14 mouse cellular contexts compared by ENCODE assay signal in the genomic region with DNA sequence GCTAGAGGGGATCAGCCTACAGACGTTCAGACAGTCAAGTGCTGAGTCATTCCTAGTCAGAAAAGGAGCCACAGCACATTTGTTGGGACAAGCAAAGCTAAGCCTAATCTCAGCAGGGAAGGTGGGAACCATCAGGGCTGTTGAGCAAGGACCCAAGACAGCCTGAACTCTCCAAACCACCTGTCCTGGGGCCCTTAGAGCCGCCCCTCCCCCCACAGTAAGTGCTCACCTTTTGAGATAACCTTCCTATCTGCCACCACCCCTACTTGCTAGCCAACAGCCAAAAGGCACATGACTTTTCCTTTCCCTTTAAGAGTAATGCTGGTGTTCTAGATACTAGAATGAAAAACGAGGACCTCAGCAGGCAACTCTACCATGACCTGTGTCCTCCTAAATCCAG. TPM values are rescaled to one million over a fixed set of nuclear protein-coding genes. Genes with fewer than 3 reads are reported as not detected.
DNase-seq lines count a peak whose midpoint lies in the region; ATAC-seq and TF ChIP-seq lines count a peak whose summit lies in the region.
"Had no signal": no experiment of that assay in that cellular context is flagged by ENCODE, and none has a peak within 500 bp of the region (broad histone marks: within the 10 kb centered on the region; RNA-seq: fewer than 3 reads in every experiment).

No protein-coding gene starts in this region.

- no peak overlapping the region for H3K4me2 ChIP-seq in hindbrain, embryonic 13.5 days
- no peak overlapping the region for H3K4me2 ChIP-seq in hindbrain, embryonic 14.5 days (replicated peaks)
- peak overlapping the region; percentile 93; the same call in 1 of the 2 replicates for H3K4me2 ChIP-seq in stomach, embryonic 15.5 days
- no peak overlapping the region for H3K4me2 ChIP-seq in stomach, postnatal 0 days (replicated peaks; ENCODE audit: low read depth)

- H3K9ac ChIP-seq in hindbrain, embryonic 13.5 days: no peak overlapping the region
- H3K9ac ChIP-seq in hindbrain, embryonic 14.5 days: no peak overlapping the region
- H3K9ac ChIP-seq in stomach, embryonic 15.5 days: no peak overlapping the region
- no peak overlapping the region for H3K9ac ChIP-seq in stomach, postnatal 0 days (ENCODE audit: low read length)

- no peak for ATAC-seq in hindbrain, embryonic 13.5 days (ENCODE audit: low FRiP score)
- no peak for ATAC-seq in hindbrain, embryonic 14.5 days (ENCODE audit: low FRiP score)
- ATAC-seq in stomach, embryonic 15.5 days (ENCODE audit: insufficient read depth, low FRiP score, low read depth): no peak
- ATAC-seq in stomach, postnatal 0 days (ENCODE audit: low FRiP score, low TSS enrichment): no peak
- ATAC-seq: inflammation-experienced regulatory T-cells, adult 6 months had no signal

- no peak for TF ChIP-seq EP300 in stomach, postnatal 0 days (optimal IDR thresholded peaks at IDR 0.05)

- H3K4me1 ChIP-seq in hindbrain, embryonic 13.5 days (replicated peaks): peaks cover 15% of the 10 kb centered on the region
- peaks cover 11% of the 10 kb centered on the region for H3K4me1 ChIP-seq in hindbrain, embryonic 14.5 days (replicated peaks; ENCODE audit: control insufficient read depth, insufficient read depth, low read length)
- H3K4me1 ChIP-seq in stomach, embryonic 15.5 days: peaks cover 12% of the 10 kb centered on the region
- H3K4me1 ChIP-seq in stomach, postnatal 0 days (replicated peaks; ENCODE audit: control insufficient read depth, insufficient read depth): peaks cover 6% of the 10 kb centered on the region; the same call in 1 of the 2 replicates
- H3K4me1 ChIP-seq in limb, embryonic 10.5 days: peaks cover 17% of the 10 kb centered on the region

- peak overlapping the region; percentile 75; the same call in 1 of the 2 replicates for H3K4me3 ChIP-seq in hindbrain, embryonic 13.5 days
- H3K4me3 ChIP-seq in hindbrain, embryonic 14.5 days (replicated peaks; ENCODE audit: low read length): no peak overlapping the region
- no peak overlapping the region for H3K4me3 ChIP-seq in stomach, embryonic 15.5 days (replicated peaks)
- no peak overlapping the region for H3K4me3 ChIP-seq in stomach, postnatal 0 days (ENCODE audit: low read depth, low read length)
- peak overlapping the region; percentile 80; the same call in 1 of the 2 replicates for H3K4me3 ChIP-seq in limb, embryonic 10.5 days

- 86% methylated on average over 3 of the region's 3 CpGs for WGBS in hindbrain, embryonic 13.5 days
- 89% methylated on average over 3 of the region's 3 CpGs for WGBS in hindbrain, embryonic 14.5 days
- 70% methylated on average over 3 of the region's 3 CpGs for WGBS in stomach, embryonic 15.5 days
- WGBS in stomach, postnatal 0 days: 65% methylated on average over 3 of the region's 3 CpGs
- 87% methylated on average over 3 of the region's 3 CpGs for WGBS in limb, embryonic 10.5 days

- peaks cover 63% of the 10 kb centered on the region for H3K36me3 ChIP-seq in hindbrain, embryonic 13.5 days
- H3K36me3 ChIP-seq in hindbrain, embryonic 14.5 days (replicated peaks; ENCODE audit: control insufficient read depth, insufficient read depth): peaks cover 59% of the 10 kb centered on the region
- H3K36me3 ChIP-seq in stomach, embryonic 15.5 days: peaks cover 30% of the 10 kb centered on the region; the same call in 1 of the 2 replicates
- H3K36me3 ChIP-seq in stomach, postnatal 0 days (ENCODE audit: control insufficient read depth, insufficient read depth, low read length): peaks cover 18% of the 10 kb centered on the region
- peaks cover 65% of the 10 kb centered on the region for H3K36me3 ChIP-seq in limb, embryonic 10.5 days

- DNase-seq in hindbrain, embryonic 14.5 days (ENCODE audit: low spot score): no peak
- DNase-seq in stomach, postnatal 0 days (ENCODE audit: low spot score): no peak
- DNase-seq in limb, embryonic 10.5 days (ENCODE audit: low spot score): no peak
- peak; percentile 53 for DNase-seq in yolk sac, embryonic 10.5 days (ENCODE audit: low spot score)
- no peak for DNase-seq in retina, embryonic 14.5 days (ENCODE audit: low spot score)
- DNase-seq in frontal cortex, postnatal 36 days (ENCODE audit: low spot score in 2 of 2): no peak
- DNase-seq: adrenal gland, postnatal 25 days; gastrocnemius, adult 2 months; kidney, postnatal 25 days; right cerebral cortex, adult 18-20 months; thymus, adult 2 months had no signal

- H3K27ac ChIP-seq in hindbrain, embryonic 13.5 days: no peak overlapping the region
- H3K27ac ChIP-seq in hindbrain, embryonic 14.5 days: no peak overlapping the region
- no peak overlapping the region for H3K27ac ChIP-seq in stomach, embryonic 15.5 days
- H3K27ac ChIP-seq in stomach, postnatal 0 days (replicated peaks): no peak overlapping the region
- no peak overlapping the region for H3K27ac ChIP-seq in limb, embryonic 10.5 days

- TF ChIP-seq CTCF in stomach, postnatal 0 days (IDR thresholded peaks at IDR 0.05; ENCODE audit: low read depth): no peak

- no peaks in the 10 kb centered on the region for H3K9me3 ChIP-seq in hindbrain, embryonic 13.5 days
- no peaks in the 10 kb centered on the region for H3K9me3 ChIP-seq in hindbrain, embryonic 14.5 days (ENCODE audit: control insufficient read depth, low read length)
- H3K9me3 ChIP-seq in stomach, embryonic 15.5 days: no peaks in the 10 kb centered on the region
- H3K9me3 ChIP-seq in stomach, postnatal 0 days (ENCODE audit: control insufficient read depth, low read length): no peaks in the 10 kb centered on the region
- H3K9me3 ChIP-seq in limb, embryonic 10.5 days (replicated peaks): no peaks in the 10 kb centered on the region

- H3K27me3 ChIP-seq in hindbrain, embryonic 13.5 days: no peaks in the 10 kb centered on the region
- H3K27me3 ChIP-seq in hindbrain, embryonic 14.5 days (ENCODE audit: control insufficient read depth, insufficient read depth, low read length): no peaks in the 10 kb centered on the region
- H3K27me3 ChIP-seq in stomach, embryonic 15.5 days (replicated peaks): no peaks in the 10 kb centered on the region
- no peaks in the 10 kb centered on the region for H3K27me3 ChIP-seq in stomach, postnatal 0 days (ENCODE audit: control insufficient read depth, insufficient read depth, low read length)
- H3K27me3 ChIP-seq in limb, embryonic 10.5 days (ENCODE audit: low read depth, poor library complexity, severe bottlenecking): no peaks in the 10 kb centered on the region

RNA-seq across cellular contexts. Expression of a gene that starts 1.4 kb away (rescaled TPM):
- 15.5 and 17.3 TPM in 2 replicates for polyA plus RNA-seq in hindbrain, embryonic 13.5 days (2015; fragmentation: Nextera tagmentation; extraction: Ambion mirVana)
- polyA plus RNA-seq in hindbrain, embryonic 14.5 days (2014; fragmentation: Nextera tagmentation; extraction: Ambion mirVana): 13.5 and 15.8 TPM in 2 replicates
- 14.6 and 17.3 TPM in 2 replicates for polyA plus RNA-seq in stomach, embryonic 15.5 days (2015; fragmentation: Nextera tagmentation; extraction: Ambion mirVana)
- 6.2 and 7.1 TPM in 2 replicates for polyA plus RNA-seq in stomach, postnatal 0 days (2015; fragmentation: Nextera tagmentation; extraction: Ambion mirVana)
- 35.0 and 38.6 TPM in 2 replicates for polyA plus RNA-seq in limb, embryonic 10.5 days (2016; fragmentation: Nextera tagmentation; extraction: Ambion mirVana)

RNA-seq across cellular contexts. Expression of a gene that starts 14.0 kb away (rescaled TPM):
- polyA plus RNA-seq in hindbrain, embryonic 13.5 days (2015; fragmentation: Nextera tagmentation; extraction: Ambion mirVana): 20.3 and 21.8 TPM in 2 replicates
- 17.3 and 22.0 TPM in 2 replicates for polyA plus RNA-seq in hindbrain, embryonic 14.5 days (2014; fragmentation: Nextera tagmentation; extraction: Ambion mirVana)
- 32.7 and 40.2 TPM in 2 replicates for polyA plus RNA-seq in stomach, embryonic 15.5 days (2015; fragmentation: Nextera tagmentation; extraction: Ambion mirVana)
- polyA plus RNA-seq in stomach, postnatal 0 days (2015; fragmentation: Nextera tagmentation; extraction: Ambion mirVana): 28.4 and 33.9 TPM in 2 replicates
- polyA plus RNA-seq in limb, embryonic 10.5 days (2016; fragmentation: Nextera tagmentation; extraction: Ambion mirVana): 19.9 and 20.3 TPM in 2 replicates

Comparison
In these comparisons a context has a peak if more than half of its experiments do, and no peak if none do; other contexts are left out.
1. H3K4me3 ChIP-seq: peak in hindbrain, embryonic 13.5 days (single experiment) and limb, embryonic 10.5 days (single experiment); none in hindbrain, embryonic 14.5 days (single experiment), stomach, embryonic 15.5 days (single experiment) and stomach, postnatal 0 days (single experiment).